In genomic region chr2:179662739-179663138, GRCm38 (mm10) we compare ENCODE assay signal across 10 mouse cellular contexts.
DNase-seq lines count a peak whose midpoint lies in the region; ATAC-seq lines count a peak whose summit lies in the region.
"Had no signal": no experiment of that assay in that cellular context is flagged by ENCODE, and none has a peak within 500 bp of the region (broad histone marks: within the 10 kb centered on the region; RNA-seq: fewer than 3 reads in every experiment).

No protein-coding gene starts in this region.

- H3K9ac ChIP-seq in hindbrain, embryonic 16.5 days (ENCODE audit: low read depth, low read length), result no peak overlapping the region
- no peak overlapping the region for H3K9ac ChIP-seq in embryonic facial prominence, embryonic 12.5 days
- H3K9ac ChIP-seq in hindbrain, embryonic 14.5 days, result 0 out of 2 replicates have a peak overlapping the region, but pooled peaks have one; percentile 16
- no peak overlapping the region for H3K9ac ChIP-seq in midbrain, embryonic 13.5 days (replicated peaks)

- peaks cover 94% of the 10 kb centered on the region for H3K27me3 ChIP-seq in hindbrain, embryonic 10.5 days (ENCODE audit: insufficient read depth, poor library complexity, severe bottlenecking)
- H3K27me3 ChIP-seq in hindbrain, embryonic 16.5 days (replicated peaks; ENCODE audit: control insufficient read depth, insufficient read depth, low read length), result peaks cover 3% of the 10 kb centered on the region; the same call in 1 of the 2 replicates
- peaks cover 34% of the 10 kb centered on the region for H3K27me3 ChIP-seq in embryonic facial prominence, embryonic 12.5 days
- peaks cover 29% of the 10 kb centered on the region for H3K27me3 ChIP-seq in hindbrain, embryonic 14.5 days (ENCODE audit: control insufficient read depth, insufficient read depth, low read length)
- H3K27me3 ChIP-seq in midbrain, embryonic 13.5 days, result peaks cover 60% of the 10 kb centered on the region

- H3K9me3 ChIP-seq in hindbrain, embryonic 10.5 days, result peaks cover 8% of the 10 kb centered on the region; the same call in 1 of the 2 replicates
- no peaks in the 10 kb centered on the region for H3K9me3 ChIP-seq in hindbrain, embryonic 16.5 days (ENCODE audit: control insufficient read depth, low read length)
- no peaks in the 10 kb centered on the region for H3K9me3 ChIP-seq in embryonic facial prominence, embryonic 12.5 days
- no peaks in the 10 kb centered on the region for H3K9me3 ChIP-seq in hindbrain, embryonic 14.5 days (ENCODE audit: control insufficient read depth, low read length)
- no peaks in the 10 kb centered on the region for H3K9me3 ChIP-seq in midbrain, embryonic 13.5 days

- no peak overlapping the region for H3K27ac ChIP-seq in hindbrain, embryonic 10.5 days
- no peak overlapping the region for H3K27ac ChIP-seq in hindbrain, embryonic 16.5 days (ENCODE audit: low read depth, low read length)
- no peak overlapping the region for H3K27ac ChIP-seq in embryonic facial prominence, embryonic 12.5 days
- no peak overlapping the region for H3K27ac ChIP-seq in hindbrain, embryonic 14.5 days
- no peak overlapping the region for H3K27ac ChIP-seq in midbrain, embryonic 13.5 days
- H3K27ac ChIP-seq: layer of hippocampus, adult 2 months had no signal

- peak; percentile 23 for DNase-seq in hindbrain, embryonic 10.5 days (ENCODE audit: low spot score)
- DNase-seq in hindbrain, embryonic 14.5 days (ENCODE audit: low spot score), result no peak
- no peak for DNase-seq in spleen, adult 12 weeks (ENCODE audit: low spot score)
- DNase-seq in T-cell, adult 2 months (ENCODE audit: low spot score), result no peak
- DNase-seq in ovary, postnatal 14 days (ENCODE audit: low spot score), result no peak
- DNase-seq: thymus, adult 18-20 months had no signal

- no peaks in the 10 kb centered on the region for H3K36me3 ChIP-seq in hindbrain, embryonic 10.5 days
- H3K36me3 ChIP-seq in hindbrain, embryonic 16.5 days (ENCODE audit: control insufficient read depth, insufficient read depth, low read length), result no peaks in the 10 kb centered on the region
- H3K36me3 ChIP-seq in embryonic facial prominence, embryonic 12.5 days, result no peaks in the 10 kb centered on the region
- H3K36me3 ChIP-seq in hindbrain, embryonic 14.5 days (replicated peaks; ENCODE audit: control insufficient read depth, insufficient read depth), result no peaks in the 10 kb centered on the region
- no peaks in the 10 kb centered on the region for H3K36me3 ChIP-seq in midbrain, embryonic 13.5 days

- peak overlapping the region; percentile 33; the same call in 1 of the 2 replicates for H3K4me3 ChIP-seq in hindbrain, embryonic 10.5 days
- no peak overlapping the region for H3K4me3 ChIP-seq in hindbrain, embryonic 16.5 days (ENCODE audit: low read length)
- H3K4me3 ChIP-seq in embryonic facial prominence, embryonic 12.5 days, result no peak overlapping the region
- H3K4me3 ChIP-seq in hindbrain, embryonic 14.5 days (replicated peaks; ENCODE audit: low read length), result no peak overlapping the region
- H3K4me3 ChIP-seq in midbrain, embryonic 13.5 days (replicated peaks), result no peak overlapping the region; the same call in 1 of the 2 replicates
- H3K4me3 ChIP-seq: layer of hippocampus, adult 2 months had no signal

- H3K4me2 ChIP-seq in hindbrain, embryonic 16.5 days (ENCODE audit: low read length), result no peak overlapping the region
- peak overlapping the region; percentile 43 for H3K4me2 ChIP-seq in embryonic facial prominence, embryonic 12.5 days (replicated peaks)
- 0 out of 2 replicates have a peak overlapping the region, but pooled peaks have one; percentile 16 for H3K4me2 ChIP-seq in hindbrain, embryonic 14.5 days (replicated peaks)
- H3K4me2 ChIP-seq in midbrain, embryonic 13.5 days (replicated peaks), result peak overlapping the region; percentile 36

- WGBS in hindbrain, embryonic 10.5 days, result 12% methylated on average over 9 of the region's 9 CpGs
- WGBS in hindbrain, embryonic 16.5 days, result 8% methylated on average over 9 of the region's 9 CpGs
- 9% methylated on average over 9 of the region's 9 CpGs for WGBS in embryonic facial prominence, embryonic 12.5 days
- WGBS in hindbrain, embryonic 14.5 days, result 10% methylated on average over 9 of the region's 9 CpGs
- WGBS in midbrain, embryonic 13.5 days, result 12% methylated on average over 9 of the region's 9 CpGs

- peaks cover 30% of the 10 kb centered on the region for H3K4me1 ChIP-seq in hindbrain, embryonic 10.5 days (replicated peaks)
- peaks cover 19% of the 10 kb centered on the region for H3K4me1 ChIP-seq in hindbrain, embryonic 16.5 days (ENCODE audit: control insufficient read depth, insufficient read depth, low read depth, low read length)
- H3K4me1 ChIP-seq in embryonic facial prominence, embryonic 12.5 days, result peaks cover 11% of the 10 kb centered on the region
- H3K4me1 ChIP-seq in hindbrain, embryonic 14.5 days (replicated peaks; ENCODE audit: control insufficient read depth, insufficient read depth, low read length), result peaks cover 29% of the 10 kb centered on the region
- H3K4me1 ChIP-seq in midbrain, embryonic 13.5 days (replicated peaks), result peaks cover 35% of the 10 kb centered on the region

- ATAC-seq in hindbrain, embryonic 16.5 days, result no peak
- no peak for ATAC-seq in embryonic facial prominence, embryonic 12.5 days (ENCODE audit: insufficient number of reproducible peaks, insufficient read depth, low FRiP score, low TSS enrichment)
- no peak for ATAC-seq in hindbrain, embryonic 14.5 days (ENCODE audit: low FRiP score)
- ATAC-seq in midbrain, embryonic 13.5 days, result no peak
